Mouse (Mus musculus): ENCODE measurements around the gene Olfr347.

Olfr347 gene

DNA sequence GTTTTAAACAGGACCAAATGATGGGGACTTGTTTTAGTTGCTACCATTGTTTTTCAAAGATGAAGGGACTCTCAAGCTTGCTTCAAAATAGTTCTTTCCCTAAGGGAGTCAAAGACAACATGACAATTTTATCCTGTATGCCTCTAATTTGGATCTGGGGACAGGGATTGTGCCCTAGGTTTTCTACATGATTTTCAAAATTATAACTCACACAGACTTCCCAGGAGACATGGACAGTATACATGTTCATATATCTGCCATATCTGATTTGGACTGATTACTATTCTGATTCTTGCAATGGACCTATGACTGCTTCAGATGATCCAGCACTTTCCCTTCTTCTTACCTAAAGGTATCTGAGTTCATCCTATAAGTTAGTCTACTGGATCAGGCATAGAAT is at the start of gene Olfr347:
Gene Olfr347 (plus strand): TSS at position 301 of the 400 bp plus-strand sequence.
- no peak for DNase-seq (ENCODE audit: low spot score)

DNA sequence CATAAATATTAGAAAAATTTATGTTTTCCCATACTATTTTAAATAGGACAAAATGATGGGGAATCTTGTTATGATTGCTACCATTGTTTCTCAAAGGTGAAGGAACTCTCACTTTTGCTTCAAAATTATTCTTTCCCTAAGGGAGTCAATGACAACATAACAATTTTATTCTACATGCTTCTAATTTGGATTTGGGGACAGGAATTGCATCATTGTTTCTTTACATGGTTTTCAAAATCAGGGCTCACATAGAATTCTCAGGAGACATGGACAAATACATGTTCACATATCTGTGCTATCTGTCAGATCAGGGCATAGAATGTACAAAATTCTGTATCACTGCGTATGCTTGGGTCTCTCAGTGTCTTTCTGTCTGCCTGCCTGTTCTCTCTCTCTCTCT is 46.2 kb upstream of the Olfr347 start, which contains the start of gene Olfr346:
Gene Olfr346 (plus strand): TSS at position 301 of the 400 bp plus-strand sequence.
- DNase-seq (ENCODE audit: low spot score), result no peak

DNA sequence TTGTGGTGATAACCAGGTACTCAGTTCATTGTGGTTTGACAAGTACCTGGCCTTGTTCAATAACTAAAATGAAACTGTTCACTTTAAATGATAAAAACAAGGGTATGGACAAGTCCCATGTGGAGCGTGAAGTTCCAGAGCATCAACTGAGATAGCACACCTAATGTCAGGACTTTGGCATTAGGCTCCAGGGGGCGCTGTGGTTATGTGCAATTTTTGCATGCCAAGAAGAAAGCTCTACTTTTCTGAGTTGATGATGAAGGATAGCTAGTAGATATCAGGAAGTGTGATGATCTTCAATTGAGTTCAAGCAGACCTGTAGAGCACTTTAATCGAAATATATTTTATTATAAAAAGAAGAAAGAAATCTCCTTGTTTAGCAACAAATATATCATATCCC is 4.5 kb downstream of the Olfr347 start:
- DNase-seq (ENCODE audit: low spot score), result no peak

DNA sequence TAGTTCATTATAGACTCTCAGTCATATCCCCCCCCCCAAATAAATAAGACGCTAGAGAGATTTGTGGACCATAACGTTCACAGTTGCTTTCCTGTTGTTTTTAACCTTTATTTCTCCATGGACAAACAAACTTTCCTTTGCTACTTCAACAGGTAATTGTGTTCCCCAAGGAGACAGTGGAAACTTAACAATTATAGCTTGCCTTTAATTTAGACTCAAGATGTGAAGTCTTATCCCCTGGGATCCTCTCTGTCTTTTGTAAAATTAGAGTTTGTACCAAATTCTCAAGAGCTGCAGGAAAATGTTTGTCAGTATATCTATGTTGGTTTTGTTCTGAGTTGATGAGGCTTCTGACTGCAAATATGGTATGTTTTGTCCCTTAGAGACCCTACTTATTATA is 52.3 kb downstream of the Olfr347 start, which contains the start of gene Olfr348:
Gene Olfr348 (plus strand): TSS at position 301 of the 400 bp plus-strand sequence.
- no peak for DNase-seq (ENCODE audit: low spot score)
